Mouse (Mus musculus) cerebellum, adult 9-10 months (tissue): ENCODE results near the gene Mcts2.

Experiments
- DNase-seq: peaks from one replicate; pipeline ENCODE4 v3.0.0; 2022

Gene Mcts2

GRCm38 (mm10) chr2:152691564-152692217, 4.9 kb downstream of the Mcts2 start:
- peak; percentile 46 for DNase-seq

DNA sequence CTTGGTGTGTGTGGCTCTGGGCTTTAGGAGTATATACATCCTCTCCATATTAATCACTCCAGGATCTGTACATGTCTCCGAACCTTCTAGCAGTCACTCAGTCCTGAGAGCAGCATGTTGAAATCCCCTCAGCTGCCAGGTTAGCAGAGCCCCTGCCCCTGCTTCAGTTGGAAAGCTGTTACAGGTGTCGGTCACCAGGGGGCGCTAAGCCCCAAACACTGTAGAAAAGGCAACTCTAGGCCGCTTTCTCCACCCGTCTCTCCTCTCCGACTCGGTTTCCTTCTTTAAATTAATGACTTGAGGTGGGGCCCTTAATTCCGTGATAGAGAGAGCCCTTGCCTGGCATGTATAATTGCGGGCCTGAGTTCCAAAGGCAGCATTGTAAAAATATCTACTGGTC, 6.4 kb downstream of the Mcts2 start:
- peak; percentile 78 for DNase-seq

- no peak for DNase-seq
Measured at GRCm38 (mm10) chr2:152693735-152694134, 6.9 kb downstream of the Mcts2 start.

GRCm38 (mm10) chr2:152694708-152695107, 7.9 kb downstream of the Mcts2 start:
- DNase-seq = no peak

- DNase-seq = no peak
Measured at GRCm38 (mm10) chr2:152696016-152696415, 9.2 kb downstream of the Mcts2 start.

- DNase-seq = peak; percentile 97
Measured at GRCm38 (mm10) chr2:152696476-152697164, 9.8 kb downstream of the Mcts2 start.

- peak; percentile 56 for DNase-seq
Measured at GRCm38 (mm10) chr2:152700138-152700537, 13.3 kb downstream of the Mcts2 start.

GRCm38 (mm10) chr2:152700725-152701124, 13.9 kb downstream of the Mcts2 start:
- peak; percentile 73 for DNase-seq

DNA sequence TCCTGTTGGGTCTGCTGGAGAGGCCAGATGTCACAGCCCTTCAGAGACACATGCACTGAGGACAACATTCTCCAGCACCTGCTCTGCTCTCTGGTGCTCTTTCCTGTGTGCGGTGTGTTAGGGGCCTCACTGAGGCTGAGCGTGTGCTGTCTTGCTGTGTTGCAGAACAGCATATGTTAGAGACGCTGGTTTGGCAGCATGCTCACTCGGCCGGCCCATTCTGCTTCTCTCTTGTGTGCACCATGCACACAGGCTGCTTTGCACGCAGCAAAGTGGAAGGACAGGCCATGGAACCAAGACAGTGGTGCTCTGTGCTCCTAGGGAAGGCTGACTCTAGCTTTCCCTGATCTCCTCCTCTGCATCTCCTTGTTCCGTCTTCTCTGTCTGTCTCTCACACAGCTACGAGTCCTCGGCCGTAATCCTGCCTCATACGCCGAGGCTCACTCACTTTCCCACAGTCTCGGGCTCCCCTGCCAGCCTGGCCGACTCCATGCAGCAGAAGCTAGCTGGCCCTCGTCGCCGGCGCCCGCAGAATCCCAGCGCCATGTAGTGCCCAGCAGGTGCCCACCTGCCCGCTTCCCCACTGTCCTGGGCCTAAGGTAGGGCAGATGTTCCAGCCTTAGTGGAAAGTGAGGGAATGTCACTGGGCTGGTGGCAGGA, 16.9 kb downstream of the Mcts2 start:
- peak; percentile 70 for DNase-seq

DNA sequence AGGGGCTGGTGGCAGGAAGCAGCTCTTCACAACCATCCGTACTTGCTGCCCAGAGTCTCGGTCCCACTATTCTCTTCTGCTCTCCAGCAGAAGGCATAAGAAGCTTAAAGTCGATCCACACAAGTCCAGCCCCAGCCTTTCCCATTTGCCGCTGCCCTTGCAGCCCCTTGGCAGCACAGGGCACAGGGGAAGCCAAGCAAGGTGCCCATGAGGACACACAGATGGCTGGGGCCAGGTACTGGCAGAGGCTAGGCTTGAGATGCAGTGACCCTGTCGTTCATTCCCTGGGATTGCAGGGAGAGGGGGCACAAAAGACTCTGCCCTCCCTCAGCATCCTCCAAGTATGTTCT, 17.4 kb downstream of the Mcts2 start:
- peak; percentile 84 for DNase-seq

DNA sequence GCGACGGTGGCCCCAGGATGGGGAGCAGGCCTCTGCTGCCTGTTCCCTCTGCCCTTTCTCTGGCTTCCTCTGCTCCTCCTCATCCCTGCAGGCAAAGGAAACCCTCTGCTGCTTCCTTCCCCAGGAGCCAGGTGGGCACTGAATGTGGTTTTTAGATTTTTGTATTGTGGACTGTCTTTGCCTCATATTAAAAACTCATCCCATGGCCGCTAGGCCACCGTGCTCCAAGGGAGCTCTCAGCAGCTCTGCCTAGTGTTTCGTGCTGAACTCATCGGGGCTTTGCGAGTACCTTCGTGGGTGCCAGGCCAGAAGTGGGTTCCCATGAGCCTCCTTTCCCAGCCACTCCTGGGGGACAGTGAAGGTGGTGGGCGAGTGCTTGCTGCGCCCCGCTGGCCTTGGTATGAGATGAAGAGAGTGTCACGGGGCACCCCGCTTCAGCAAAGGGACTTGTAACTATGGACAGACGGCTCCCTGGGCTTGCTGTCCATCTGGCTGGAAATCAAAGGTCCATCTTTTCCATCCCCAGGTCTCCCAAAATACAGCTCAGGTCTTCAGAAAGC, 18.1 kb downstream of the Mcts2 start:
- DNase-seq = peak; percentile 70

DNA sequence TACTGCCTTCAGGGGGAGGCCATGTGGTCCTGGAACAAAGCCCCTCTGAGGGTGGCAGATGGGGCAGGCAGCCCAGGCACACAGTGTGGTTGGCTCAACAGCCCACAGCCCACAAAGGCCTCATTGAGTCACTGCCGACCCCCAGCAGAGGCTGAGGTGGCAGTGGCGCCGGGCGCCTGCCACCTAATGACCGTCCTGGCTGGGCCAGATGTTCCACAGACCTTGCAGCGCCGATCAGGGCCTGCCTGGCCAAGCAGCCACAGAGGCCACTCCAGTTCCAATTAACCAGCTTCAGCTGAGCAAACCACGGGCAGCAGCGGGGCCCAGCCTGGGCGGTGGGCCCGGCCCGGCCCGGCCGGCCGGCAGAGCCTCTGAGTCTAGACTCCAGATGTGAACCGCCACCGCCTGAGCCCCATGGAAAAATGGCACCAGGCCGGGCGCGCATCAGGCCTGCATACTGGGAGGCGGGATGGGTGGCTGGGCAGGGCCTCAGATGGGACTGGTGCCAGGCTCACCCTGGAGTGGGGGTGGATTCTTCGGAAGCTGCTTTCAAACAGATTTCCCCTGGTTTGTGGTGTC, 19.2 kb downstream of the Mcts2 start:
- DNase-seq = peak; percentile 69

DNA sequence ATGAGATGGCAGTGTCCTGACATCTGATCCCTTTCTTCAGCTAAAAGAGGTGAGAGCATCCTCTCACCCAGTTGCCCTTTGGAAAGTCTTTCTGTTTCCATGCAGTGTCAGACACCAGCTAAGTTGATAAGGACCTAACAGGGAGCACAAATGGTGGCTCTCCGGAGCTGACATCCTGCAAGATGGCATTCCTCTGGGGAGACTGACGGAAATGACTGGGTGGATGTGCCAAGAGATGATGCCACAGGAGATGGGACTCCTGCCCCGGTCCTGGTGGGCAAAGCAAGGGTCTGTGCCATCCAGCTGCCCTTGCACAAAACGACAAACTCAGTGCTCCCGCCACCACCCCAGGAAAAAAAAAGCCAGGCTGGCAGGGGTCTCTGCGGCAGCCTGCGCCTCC, 20.4 kb downstream of the Mcts2 start:
- peak; percentile 43 for DNase-seq

GRCm38 (mm10) chr2:152707627-152708026, 20.8 kb downstream of the Mcts2 start:
- peak; percentile 75 for DNase-seq

DNA sequence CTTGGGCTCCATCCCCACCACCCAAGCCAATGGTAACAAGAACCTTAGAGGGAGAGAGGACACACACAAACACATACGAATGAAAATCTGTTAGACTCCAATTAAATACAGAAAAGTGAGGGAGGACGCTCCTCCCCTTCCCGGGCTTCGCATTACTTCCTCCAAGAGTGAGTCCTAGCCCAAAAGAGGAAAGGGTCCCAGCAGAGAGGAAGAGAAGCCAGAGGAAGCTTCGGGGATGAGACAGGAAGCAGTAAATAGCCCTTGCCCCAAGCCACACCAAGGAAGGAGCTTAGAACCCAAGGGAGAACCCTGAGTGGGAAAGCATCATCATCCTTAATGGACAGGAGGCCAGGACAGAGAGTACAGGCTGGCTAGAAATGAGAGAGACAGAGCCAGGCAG, 22.2 kb downstream of the Mcts2 start:
- no peak for DNase-seq

- no peak for DNase-seq
Measured at GRCm38 (mm10) chr2:152716241-152716772, 29.5 kb downstream of the Mcts2 start.

- DNase-seq = no peak
Measured at GRCm38 (mm10) chr2:152717652-152718051, 30.8 kb downstream of the Mcts2 start.

DNA sequence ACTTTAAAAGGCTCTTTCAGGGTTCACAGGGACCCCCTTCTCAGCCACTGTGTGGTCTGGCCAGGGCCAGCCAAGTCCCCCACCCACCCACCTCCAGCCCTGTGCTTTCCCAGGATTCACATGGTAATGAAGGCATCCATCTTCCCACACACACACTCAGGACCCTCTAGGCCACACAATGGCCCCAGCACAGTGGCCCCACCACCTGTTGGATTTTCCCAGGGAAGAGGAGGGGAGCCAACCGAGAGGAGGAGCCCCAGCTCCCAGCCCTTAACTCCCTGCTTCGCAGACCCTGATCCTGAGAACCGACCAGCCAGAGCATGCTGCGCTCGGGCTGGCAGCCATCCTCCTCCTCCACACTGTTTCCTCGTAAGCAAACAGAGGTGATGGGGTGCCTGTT, 31.2 kb downstream of the Mcts2 start:
- DNase-seq = no peak

DNA sequence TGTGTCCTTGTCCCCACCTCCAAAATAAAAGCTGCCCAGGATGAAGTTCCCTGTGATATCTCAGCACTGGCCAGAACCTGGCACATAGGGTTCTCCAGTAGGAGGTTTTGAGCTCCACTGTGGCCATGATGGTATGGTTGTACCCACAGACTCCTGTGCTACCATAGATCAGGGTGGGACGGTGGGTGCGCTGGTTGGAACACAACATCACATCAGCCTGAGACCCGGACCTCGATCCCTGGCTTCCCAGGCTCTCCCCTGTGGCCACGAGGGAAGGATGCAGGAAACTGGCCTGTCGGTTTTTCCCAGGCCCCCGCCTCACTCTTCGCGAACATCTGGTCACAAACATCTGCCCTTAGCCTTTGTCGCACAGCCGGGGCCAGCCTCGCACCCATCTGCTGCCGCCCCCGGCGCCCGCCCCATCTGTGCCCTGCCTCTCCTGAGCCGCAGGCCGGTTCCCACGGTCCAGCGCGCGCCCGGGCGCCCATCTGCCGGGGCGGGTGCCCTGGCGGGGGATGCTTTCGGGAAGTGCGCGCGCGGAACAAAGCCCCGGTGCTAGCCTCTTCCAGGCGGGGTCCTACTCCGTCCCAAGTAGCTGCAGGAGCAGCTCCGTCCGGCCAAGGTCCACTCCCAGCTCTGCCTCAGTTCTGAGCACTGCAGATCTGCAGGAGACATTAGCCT, 37.0 kb downstream of the Mcts2 start:
- DNase-seq = no peak

DNA sequence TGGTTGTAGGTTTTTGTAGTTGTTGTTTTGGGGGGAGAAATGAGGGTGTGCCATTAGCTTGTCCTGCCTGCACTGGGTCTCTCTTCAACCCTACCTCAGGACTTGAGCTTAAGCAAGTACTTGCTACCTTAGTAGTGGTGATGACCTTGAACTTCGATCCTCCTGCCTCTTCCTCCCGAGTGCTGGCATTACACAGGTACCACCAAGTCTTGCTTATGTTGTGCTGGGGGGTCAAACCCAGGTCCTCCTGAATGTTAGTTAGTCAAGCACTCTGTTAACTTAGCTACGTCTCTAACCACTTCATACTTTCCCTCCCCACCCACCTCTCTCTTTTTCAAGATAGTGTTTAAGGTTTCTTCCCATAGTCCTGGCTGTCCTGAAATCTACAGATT, 37.5 kb downstream of the Mcts2 start:
- no peak for DNase-seq

DNA sequence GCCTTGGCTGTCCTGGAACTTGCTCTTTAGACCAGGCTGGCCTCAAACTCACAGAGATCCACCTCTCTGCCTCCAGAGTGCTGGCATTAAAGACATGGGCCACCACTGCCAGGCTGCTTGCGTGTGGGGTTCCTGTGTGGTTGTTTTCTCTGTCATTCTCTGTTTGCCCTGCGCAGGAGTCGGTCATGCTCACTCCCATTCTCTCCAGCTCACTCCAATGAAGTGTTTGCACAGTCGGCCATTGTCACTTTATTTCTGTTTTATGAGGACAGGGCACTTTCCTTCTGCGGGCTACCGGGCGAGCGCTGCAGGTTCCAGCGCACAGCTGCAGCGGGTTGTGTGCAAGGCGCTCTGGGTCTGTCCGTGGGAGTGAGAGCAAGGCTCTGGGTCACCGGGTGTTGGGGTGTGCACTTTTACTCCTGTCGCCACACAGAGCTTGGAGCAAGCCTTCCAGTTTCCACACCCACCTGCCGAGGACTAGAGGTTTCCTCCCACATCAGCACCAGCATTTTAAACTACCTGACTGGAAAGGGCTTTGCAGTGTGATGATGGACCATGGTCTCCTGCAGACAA, 38.4 kb downstream of the Mcts2 start:
- no peak for DNase-seq

DNA sequence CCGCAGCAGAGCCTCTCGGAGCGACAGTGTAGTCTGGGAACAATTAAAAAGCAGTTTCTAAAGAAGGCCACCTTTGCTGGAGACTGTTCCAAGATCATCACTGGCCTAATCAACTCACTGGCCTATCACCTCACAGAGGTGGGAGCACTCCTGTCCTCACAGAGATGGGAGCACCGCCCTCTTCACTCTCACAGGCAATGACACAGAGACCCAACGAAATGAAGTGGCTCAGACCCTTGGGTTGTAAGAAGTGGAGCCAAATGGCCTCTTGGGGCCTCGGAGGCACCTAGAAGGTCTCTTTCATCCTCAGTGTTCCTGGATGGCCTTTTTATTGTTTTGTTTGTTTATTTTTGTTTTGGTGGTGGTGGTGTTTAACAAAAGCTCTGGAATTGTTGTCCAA, 39.4 kb downstream of the Mcts2 start:
- DNase-seq = no peak
